Mouse (Mus musculus): ENCODE measurements around the gene Ager.

DNA sequence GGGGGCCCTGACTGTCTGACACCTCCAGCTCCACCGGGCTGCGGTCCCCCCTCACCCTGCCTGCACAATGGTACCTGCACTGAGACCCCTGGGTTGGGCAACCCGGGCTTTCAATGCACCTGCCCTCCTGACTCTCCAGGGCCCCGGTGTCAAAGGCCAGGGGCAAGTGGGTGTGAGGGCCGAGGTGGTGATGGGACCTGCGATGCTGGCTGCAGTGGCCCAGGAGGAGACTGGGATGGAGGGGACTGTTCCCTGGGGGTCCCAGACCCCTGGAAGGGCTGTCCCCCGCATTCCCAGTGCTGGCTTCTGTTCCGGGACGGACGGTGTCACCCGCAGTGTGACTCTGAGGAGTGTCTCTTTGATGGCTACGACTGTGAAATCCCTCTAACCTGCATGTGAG, 15.1 kb upstream of the Ager start:
- TF ChIP-seq NANOG (IDR thresholded peaks at IDR 0.05; ENCODE audit: borderline replicate concordance, low read length) (no peak), CTCF (conservative IDR thresholded peaks at IDR 0.05; ENCODE audit: low read length) (no peak)
